Mouse (Mus musculus): ENCODE measurements around the gene Zfp937.
"Not testable (repeated sequence)": the region's sequence is repeated elsewhere in the genome, so short reads cannot be mapped to it uniquely, and the experiment has no call there.

GRCm38 (mm10) chr2:150218363-150218725 lies 471 bp downstream of the Zfp937 start:
- not testable (repeated sequence) for TF ChIP-seq CTCF, POLR2A (IDR thresholded peaks at IDR 0.05; ENCODE audit: insufficient read depth, low read depth, low read length)

All from olfactory bulb, adult 2 months (tissue).